Mouse (Mus musculus) brain, embryonic 18.5 days (tissue): ENCODE data around the gene Sfxn2.

Experiments
- DNase-seq: peaks from one replicate; pipeline ENCODE4 v3.0.0-alpha.2; 2012; ENCODE audit warnings: low read depth, low spot score

Sfxn2 gene

GRCm38 (mm10) chr19:46598720-46599252 is 25.6 kb downstream of the Sfxn2 start, which contains the start of gene Wbp1l:
Wbp1l (plus strand) TSS chr19:46599084.
- DNase-seq = peak; percentile 100

- DNase-seq = no peak
Measured at GRCm38 (mm10) chr19:46599375-46600256, 26.5 kb downstream of the Sfxn2 start.

DNA sequence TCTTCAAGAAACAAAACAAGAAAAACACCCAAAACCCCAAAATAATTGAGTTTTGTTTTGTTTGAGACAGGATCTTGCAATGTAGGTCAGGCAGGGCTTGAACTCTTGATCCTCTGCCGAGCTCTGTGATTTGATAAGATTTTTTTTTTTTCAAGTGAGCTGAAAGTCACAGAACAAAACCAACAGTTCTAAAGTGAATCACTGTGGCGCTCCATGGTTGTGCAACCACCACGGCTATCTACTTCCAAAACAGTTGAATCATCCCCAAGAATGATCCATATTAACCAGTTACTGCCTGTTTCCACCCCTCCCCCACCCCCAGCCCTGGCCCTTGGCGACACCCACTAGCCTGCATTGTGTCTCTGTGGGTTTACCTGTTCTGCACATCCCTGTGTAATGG is 27.2 kb downstream of the Sfxn2 start:
- DNase-seq = no peak

DNA sequence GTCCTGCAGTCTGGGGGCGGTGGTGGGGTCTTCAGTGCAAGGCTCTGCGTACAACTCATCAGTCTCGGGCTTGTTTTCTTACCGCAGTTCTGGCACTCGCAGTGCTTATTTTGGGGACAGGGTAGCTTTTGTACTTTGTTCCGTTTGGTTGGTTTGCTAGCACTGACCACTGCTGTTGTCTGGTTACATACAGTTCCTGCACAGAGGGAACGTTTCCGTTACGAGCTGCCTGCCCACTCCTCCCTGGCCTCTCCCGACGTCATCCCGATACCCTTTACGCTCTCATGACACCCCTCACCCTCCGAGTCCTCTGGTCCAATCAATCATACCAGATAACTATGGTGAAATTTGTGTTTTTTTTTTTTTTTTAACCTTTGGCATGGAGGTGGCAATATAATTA is 28.3 kb downstream of the Sfxn2 start:
- DNase-seq = no peak

GRCm38 (mm10) chr19:46602406-46602805 is 29.2 kb downstream of the Sfxn2 start:
- DNase-seq = no peak

GRCm38 (mm10) chr19:46606718-46607117 is 33.6 kb downstream of the Sfxn2 start:
- no peak for DNase-seq

DNA sequence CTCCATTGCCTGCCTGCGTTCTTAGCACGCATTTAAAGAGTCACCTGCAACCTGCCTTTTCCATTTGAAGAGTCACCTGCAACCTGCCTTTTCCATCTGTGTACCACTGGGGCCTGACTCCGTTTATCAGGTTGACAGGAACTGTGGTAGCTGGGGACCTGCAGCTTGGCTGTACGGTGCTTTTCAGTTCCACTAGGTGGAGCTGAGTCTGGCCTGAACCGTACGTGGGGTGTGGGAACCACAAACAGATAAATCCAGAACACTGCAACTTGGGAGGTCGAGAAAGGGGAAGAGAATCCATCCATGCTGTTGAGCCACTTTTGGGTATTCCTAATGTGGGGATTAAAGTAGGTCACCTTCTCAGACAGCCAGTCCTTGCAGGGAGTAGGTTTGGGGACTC is 34.3 kb downstream of the Sfxn2 start:
- DNase-seq = no peak

DNA sequence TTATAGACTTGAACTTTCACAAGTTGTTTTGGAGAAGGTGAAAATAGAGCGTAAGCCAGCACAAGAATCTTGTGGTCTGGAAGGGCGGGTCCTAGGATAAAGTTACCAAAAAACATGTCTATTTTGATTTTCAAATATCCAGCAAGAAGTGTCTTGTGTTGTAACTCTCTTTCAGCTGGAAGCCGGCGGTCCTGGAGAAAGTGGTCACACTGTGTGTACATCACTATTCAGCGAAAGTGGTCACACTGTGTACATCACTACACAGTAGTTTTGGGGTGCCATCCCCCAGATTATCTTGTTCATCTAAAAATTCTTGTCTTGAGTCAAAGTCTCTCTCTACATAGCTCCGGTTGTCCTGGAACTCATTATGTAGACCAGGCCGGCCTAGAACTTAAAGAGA is 35.0 kb downstream of the Sfxn2 start:
- DNase-seq = no peak

GRCm38 (mm10) chr19:46616378-46616777 is 43.2 kb downstream of the Sfxn2 start:
- no peak for DNase-seq

GRCm38 (mm10) chr19:46617361-46617760 is 44.2 kb downstream of the Sfxn2 start:
- no peak for DNase-seq

- DNase-seq = no peak
Measured at GRCm38 (mm10) chr19:46618322-46618721, 45.2 kb downstream of the Sfxn2 start.

GRCm38 (mm10) chr19:46619001-46619400 is 45.8 kb downstream of the Sfxn2 start:
- DNase-seq = no peak

GRCm38 (mm10) chr19:46619518-46619917 is 46.4 kb downstream of the Sfxn2 start:
- no peak for DNase-seq

DNA sequence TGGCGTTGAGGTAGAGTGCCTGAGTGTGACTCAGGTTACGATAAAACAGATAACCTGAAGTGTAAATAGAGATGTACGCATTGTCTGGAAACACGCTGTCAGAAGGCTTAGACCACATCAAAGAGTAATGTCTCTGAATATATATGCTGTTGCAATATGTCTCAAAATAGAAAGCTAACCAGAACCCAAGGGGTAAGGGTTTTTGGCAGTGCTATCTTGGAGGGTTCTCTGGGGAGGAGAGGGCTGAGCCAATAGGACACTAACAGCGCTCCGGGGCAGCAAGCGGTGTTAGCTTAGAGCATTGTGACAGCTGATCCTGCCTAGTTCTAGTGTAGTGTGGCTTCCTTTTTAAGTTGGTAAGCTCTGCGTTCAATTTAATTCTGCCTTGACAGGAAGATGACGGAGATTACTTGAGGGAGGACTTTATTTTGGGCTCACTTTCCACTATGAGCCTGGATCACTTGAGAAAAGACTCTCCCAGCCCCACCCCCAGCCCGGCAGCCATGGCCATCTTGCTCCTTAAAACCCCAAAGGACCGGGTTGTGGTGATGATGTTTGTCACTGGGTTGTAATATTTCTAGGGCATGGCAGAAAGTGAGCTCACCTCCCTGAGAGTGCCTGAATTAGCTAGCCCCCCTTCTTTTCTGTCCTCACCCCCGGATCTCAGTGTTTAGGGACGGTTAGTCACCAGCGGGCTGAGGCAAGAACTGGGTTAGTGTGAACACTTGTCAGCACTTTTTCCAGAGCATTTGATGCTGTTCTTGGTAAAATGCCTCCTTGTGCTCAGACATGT is 47.0 kb downstream of the Sfxn2 start:
- no peak for DNase-seq

DNA sequence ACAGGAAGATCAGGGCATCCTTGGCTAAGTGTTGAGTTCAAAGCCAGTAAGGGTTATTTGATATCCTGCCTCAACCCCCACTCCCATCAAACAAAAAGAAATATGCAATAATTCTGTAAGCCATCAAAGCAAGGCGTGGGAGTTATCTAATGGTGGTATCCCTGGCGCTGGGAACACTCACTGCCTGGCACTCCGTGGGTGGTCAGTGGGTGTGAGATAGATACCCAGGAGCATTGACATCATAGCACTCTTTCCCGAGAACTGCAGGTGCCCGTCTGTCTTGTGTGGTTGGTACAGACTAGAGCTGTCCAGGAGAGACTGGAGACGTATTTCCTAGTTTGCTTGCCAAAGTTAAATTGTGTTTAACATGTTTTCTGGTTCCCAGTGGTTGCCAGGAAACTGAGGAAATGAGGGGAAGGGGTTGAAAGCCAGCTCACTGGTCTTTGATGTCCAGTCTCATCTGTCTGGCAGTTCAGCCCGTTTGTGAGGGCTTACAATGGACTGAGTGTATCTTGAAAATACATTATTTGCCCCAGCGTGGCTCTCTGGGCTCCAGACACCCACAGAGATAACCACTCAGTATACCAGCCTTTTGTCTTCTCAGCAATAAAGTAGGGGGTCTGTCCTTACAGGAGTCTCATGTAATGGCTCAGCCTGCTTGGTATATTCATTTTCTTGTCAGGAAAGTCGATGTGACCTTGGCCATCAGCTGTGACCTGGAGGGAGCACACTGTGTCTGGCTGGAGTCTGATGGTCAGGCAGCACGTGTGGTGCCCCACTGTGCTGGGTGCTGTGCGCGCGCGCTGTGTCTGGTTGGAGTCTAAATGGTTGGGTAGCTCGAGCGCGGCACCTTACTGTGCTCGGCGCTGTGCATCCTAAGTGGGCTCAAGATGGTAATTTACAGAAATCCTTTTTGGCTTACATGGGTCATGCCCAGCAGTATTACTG is 48.3 kb downstream of the Sfxn2 start:
- no peak for DNase-seq

DNA sequence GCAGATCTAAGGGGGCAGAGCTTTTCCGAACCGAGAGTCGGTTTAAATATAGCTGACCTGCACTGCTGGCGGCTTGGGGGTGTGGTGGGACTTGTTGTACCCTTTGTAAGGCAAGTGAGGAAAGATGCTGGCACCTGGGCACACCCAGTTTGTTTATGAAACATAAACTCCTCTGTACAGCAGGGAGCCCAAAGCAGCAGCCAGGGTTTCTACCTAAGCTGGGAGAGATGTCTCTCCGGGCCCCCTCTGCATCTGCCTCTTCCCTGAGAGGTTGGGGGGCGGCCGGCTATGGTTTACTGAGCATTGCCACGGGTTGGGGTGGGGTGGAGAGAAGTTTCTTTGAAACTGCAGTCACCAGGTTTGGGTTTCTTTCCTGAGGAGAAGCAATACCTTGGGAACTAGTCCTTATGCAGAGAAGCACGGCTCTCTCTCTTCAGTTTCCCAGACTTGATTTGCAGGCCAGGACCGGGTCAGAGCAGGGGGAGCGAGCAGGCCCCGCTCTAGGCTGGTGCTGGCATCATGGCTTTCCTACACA is 49.6 kb downstream of the Sfxn2 start:
- no peak for DNase-seq

DNA sequence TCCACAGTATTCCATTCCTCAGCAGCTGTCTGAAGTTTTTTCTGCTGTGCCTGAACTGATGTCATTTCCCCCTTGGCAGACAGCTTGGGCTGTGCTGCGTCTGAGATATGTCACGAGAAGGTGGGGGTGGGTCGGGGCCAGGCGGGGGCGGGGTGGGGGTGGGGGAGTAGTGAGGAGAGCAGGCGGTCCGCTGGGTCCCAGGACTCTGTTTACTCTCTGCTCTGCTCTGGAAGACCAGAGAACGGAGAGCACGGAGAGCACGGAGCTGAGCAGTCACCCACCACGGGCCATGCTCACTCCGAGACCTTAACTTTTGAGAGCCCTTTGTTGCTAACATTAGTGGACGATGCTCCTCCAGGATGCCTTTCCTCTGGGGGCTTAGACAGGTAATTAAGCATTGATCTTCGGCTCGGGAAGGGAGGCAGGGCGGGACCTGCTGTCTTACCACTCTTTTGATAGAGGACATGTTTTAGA is 50.1 kb downstream of the Sfxn2 start:
- no peak for DNase-seq

- no peak for DNase-seq
Measured at GRCm38 (mm10) chr19:46623790-46624772, 50.9 kb downstream of the Sfxn2 start.

- no peak for DNase-seq
Measured at GRCm38 (mm10) chr19:46625015-46625414, 51.9 kb downstream of the Sfxn2 start.

- no peak for DNase-seq
Measured at GRCm38 (mm10) chr19:46625519-46625918, 52.4 kb downstream of the Sfxn2 start.
